32 mouse cellular contexts compared by ENCODE assay signal in the genomic region with DNA sequence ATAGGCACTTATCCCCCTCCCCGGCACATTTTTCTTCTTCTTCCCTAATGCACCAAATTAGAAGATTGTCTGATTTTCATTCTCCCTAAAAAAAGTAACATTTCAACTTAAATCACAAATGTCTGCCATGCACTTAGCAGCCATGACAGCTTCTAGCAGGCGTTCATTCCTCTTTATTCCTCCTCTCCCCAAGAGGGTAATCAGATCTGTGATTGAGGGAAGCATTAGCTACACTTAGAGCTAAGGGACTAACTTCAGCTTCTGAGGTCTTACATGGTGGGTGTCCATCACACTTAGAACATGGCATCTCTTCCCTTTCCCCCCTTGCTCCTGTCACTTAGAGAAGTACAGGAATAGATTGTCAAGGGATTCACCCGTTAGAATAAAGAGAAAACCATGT.
"Had no signal": no experiment of that assay in that cellular context is flagged by ENCODE, and none has a peak within 500 bp of the region (broad histone marks: within the 10 kb centered on the region; RNA-seq: fewer than 3 reads in every experiment).

No protein-coding gene starts in this region.

- H3K4me3 ChIP-seq: limb, embryonic 10.5 days; limb, embryonic 12.5 days; limb, embryonic 13.5 days; limb, embryonic 15.5 days; liver, embryonic 12.5 days; liver, embryonic 13.5 days; liver, embryonic 15.5 days; lung, embryonic 15.5 days; megakaryocyte, embryonic 14.5 days; midbrain, embryonic 10.5 days; midbrain, embryonic 12.5 days; midbrain, embryonic 13.5 days; midbrain, embryonic 15.5 days; myocyte; neural tube, embryonic 12.5 days had no signal

- DNase-seq: left cerebral cortex, postnatal 4 days; liver; liver, embryonic 13.5 days; liver, postnatal 0 days; lung, adult 18-20 months; lung, adult 2 months; lung, embryonic 14.5 days; lung, postnatal 10 days; lung, postnatal 14 days; lung, postnatal 36 days; lung, postnatal 4 days; midbrain, embryonic 14.5 days had no signal

- H3K9ac ChIP-seq: limb, embryonic 12.5 days; limb, embryonic 13.5 days; limb, embryonic 15.5 days; liver, embryonic 12.5 days; liver, embryonic 13.5 days; liver, embryonic 14.5 days; liver, embryonic 15.5 days; liver, postnatal 0 days; lung, embryonic 14.5 days; lung, embryonic 15.5 days; midbrain, embryonic 12.5 days; midbrain, embryonic 13.5 days; midbrain, embryonic 15.5 days; neural tube, embryonic 12.5 days had no signal

- H3K27ac ChIP-seq: limb, embryonic 10.5 days; limb, embryonic 12.5 days; limb, embryonic 13.5 days; limb, embryonic 15.5 days; liver, embryonic 12.5 days; liver, embryonic 13.5 days; liver, embryonic 14.5 days; liver, embryonic 15.5 days; lung, embryonic 15.5 days; macrophage; midbrain, embryonic 10.5 days; midbrain, embryonic 12.5 days; midbrain, embryonic 13.5 days; midbrain, embryonic 15.5 days; neural tube, embryonic 12.5 days had no signal

- H3K9me3 ChIP-seq: limb, embryonic 10.5 days; limb, embryonic 12.5 days; limb, embryonic 13.5 days; limb, embryonic 15.5 days; liver, embryonic 13.5 days; lung, embryonic 15.5 days; midbrain, embryonic 10.5 days; midbrain, embryonic 12.5 days; midbrain, embryonic 13.5 days; midbrain, embryonic 15.5 days; neural tube, embryonic 12.5 days had no signal

- H3K27me3 ChIP-seq: limb, embryonic 12.5 days; limb, embryonic 13.5 days; limb, embryonic 15.5 days; liver, embryonic 12.5 days; liver, embryonic 13.5 days; liver, embryonic 15.5 days; lung, embryonic 15.5 days; megakaryocyte, embryonic 14.5 days; midbrain, embryonic 12.5 days; midbrain, embryonic 13.5 days; midbrain, embryonic 15.5 days; neural tube, embryonic 12.5 days had no signal

- H3K36me3 ChIP-seq: limb, embryonic 10.5 days; limb, embryonic 12.5 days; limb, embryonic 13.5 days; limb, embryonic 15.5 days; liver, embryonic 12.5 days; liver, embryonic 13.5 days; liver, embryonic 15.5 days; lung, embryonic 15.5 days; midbrain, embryonic 10.5 days; midbrain, embryonic 12.5 days; midbrain, embryonic 13.5 days; midbrain, embryonic 15.5 days; neural tube, embryonic 12.5 days had no signal

- H3K4me2 ChIP-seq: limb, embryonic 12.5 days; limb, embryonic 13.5 days; limb, embryonic 15.5 days; liver, embryonic 11.5 days; liver, embryonic 12.5 days; liver, embryonic 13.5 days; liver, embryonic 15.5 days; lung, embryonic 14.5 days; lung, embryonic 15.5 days; midbrain, embryonic 11.5 days; midbrain, embryonic 12.5 days; midbrain, embryonic 13.5 days; midbrain, embryonic 15.5 days; neural tube, embryonic 12.5 days had no signal

- H3K4me1 ChIP-seq: limb, embryonic 12.5 days; limb, embryonic 13.5 days; liver, embryonic 12.5 days; liver, embryonic 13.5 days; liver, embryonic 15.5 days; megakaryocyte, embryonic 14.5 days; midbrain, embryonic 15.5 days had no signal

- ATAC-seq: liver, embryonic 12.5 days; liver, postnatal 0 days; lung, postnatal 0 days; midbrain, embryonic 13.5 days; midbrain, embryonic 15.5 days; midbrain, embryonic 16.5 days had no signal
